Mouse (Mus musculus): ENCODE data around the gene Fry. TPM values are rescaled to one million over a fixed set of nuclear protein-coding genes. Genes with fewer than 3 reads are reported as not detected.

Gene Fry
- polyA plus RNA-seq, 1 experiment from 2014 or later = 32.5 TPM

DNA sequence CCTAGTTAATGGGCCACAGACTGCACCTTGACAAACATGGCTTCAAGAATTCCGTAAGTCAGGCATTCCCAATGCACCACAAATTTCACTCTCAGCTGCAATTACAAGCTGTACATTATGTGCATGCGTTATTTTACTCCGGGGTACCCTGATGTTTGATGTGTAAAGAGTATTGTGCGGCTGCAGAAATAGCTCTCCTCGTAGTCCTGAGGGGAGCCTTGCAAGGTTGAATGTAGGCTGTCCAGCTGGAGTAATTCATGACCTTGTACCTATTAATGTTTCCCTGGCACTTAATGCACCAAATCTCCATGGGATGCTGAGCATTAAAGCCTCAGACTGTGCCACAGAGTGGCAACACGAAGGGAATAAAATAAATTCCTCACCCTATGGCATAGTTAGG, 180.5 kb downstream of the Fry start:
- Histone ChIP-seq H3K4me2 (no peak overlapping the region), H3K27ac (ENCODE audit: low read depth, low read length) (no peak overlapping the region), H3K36me3 (ENCODE audit: control insufficient read depth, insufficient read depth, low read length) (no peaks in the 10 kb centered on the region), H3K27me3 (ENCODE audit: control insufficient read depth, insufficient read depth, low read length) (no peaks in the 10 kb centered on the region), H3K9ac (ENCODE audit: low read depth, low read length) (no peak overlapping the region), H3K9me3 (replicated peaks; ENCODE audit: control insufficient read depth, low read length) (no peaks in the 10 kb centered on the region), H3K4me3 (ENCODE audit: low read depth, low read length) (no peak overlapping the region), H3K4me1 (ENCODE audit: control insufficient read depth, insufficient read depth, low read length) (peaks cover 20% of the 10 kb centered on the region)
- ATAC-seq (replicated peaks; ENCODE audit: insufficient number of reproducible peaks, low FRiP score, low TSS enrichment) = no peak
- WGBS (ENCODE audit: insufficient replicate concordance) = 81% methylated on average over 6 of the region's 6 CpGs

DNA sequence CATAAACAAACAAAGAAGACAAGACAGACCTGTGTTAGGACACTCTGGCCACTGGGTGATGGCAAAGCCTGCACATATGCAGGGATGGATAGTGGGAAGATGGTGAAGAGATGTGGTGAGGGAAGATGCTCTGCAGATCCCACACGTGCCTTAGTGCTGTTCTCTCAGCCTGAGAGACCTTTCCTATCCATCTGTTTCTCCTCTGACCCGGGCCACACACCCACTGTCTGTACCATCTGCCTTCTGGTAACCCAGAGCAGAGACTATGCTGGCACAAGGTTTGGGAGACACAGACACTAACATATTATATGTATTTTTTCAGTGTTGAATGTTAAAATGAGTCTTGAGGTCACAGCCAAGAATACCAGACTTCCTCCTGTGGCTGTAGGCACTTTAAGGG, 183.7 kb downstream of the Fry start:
- Histone ChIP-seq H3K4me2 (no peak overlapping the region), H3K36me3 (ENCODE audit: control insufficient read depth, insufficient read depth, low read length) (peaks cover 3% of the 10 kb centered on the region; the same call in 1 of the 2 replicates), H3K27me3 (ENCODE audit: control insufficient read depth, insufficient read depth, low read length) (no peaks in the 10 kb centered on the region), H3K9me3 (replicated peaks; ENCODE audit: control insufficient read depth, low read length) (no peaks in the 10 kb centered on the region), H3K4me1 (ENCODE audit: control insufficient read depth, insufficient read depth, low read length) (peaks cover 6% of the 10 kb centered on the region), H3K4me3 (ENCODE audit: low read depth, low read length) (no peak overlapping the region), H3K27ac (ENCODE audit: low read depth, low read length) (no peak overlapping the region), H3K9ac (ENCODE audit: low read depth, low read length) (no peak overlapping the region)
- 72% methylated on average over 2 of the region's 2 CpGs for WGBS (ENCODE audit: insufficient replicate concordance)
- no peak for ATAC-seq (replicated peaks; ENCODE audit: insufficient number of reproducible peaks, low FRiP score, low TSS enrichment)

DNA sequence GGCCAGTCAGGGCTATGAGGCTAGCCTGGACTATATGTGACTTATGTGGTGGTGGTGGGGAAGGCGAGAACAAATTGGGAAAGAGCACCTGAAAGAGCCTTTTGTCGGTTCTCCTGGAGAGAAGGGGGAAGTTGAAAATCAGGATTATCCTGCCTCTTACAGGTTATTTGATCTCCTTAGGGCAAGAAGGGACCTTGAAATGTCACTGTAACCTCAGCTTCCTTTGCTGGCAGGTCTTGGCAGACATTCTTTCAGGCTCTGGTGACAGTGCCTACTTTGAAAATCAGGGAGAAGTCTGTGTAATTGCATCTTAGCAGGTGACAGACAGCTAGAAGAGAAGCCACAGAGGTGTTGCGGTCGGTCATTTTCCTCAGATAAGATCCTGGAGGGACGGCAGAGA, 184.6 kb downstream of the Fry start:
- Histone ChIP-seq H3K4me3 (ENCODE audit: low read depth, low read length) (no peak overlapping the region), H3K9me3 (replicated peaks; ENCODE audit: control insufficient read depth, low read length) (no peaks in the 10 kb centered on the region), H3K4me2 (no peak overlapping the region), H3K27ac (ENCODE audit: low read depth, low read length) (no peak overlapping the region), H3K36me3 (ENCODE audit: control insufficient read depth, insufficient read depth, low read length) (peaks cover 3% of the 10 kb centered on the region; the same call in 1 of the 2 replicates), H3K9ac (ENCODE audit: low read depth, low read length) (no peak overlapping the region), H3K4me1 (ENCODE audit: control insufficient read depth, insufficient read depth, low read length) (peaks cover 6% of the 10 kb centered on the region), H3K27me3 (ENCODE audit: control insufficient read depth, insufficient read depth, low read length) (no peaks in the 10 kb centered on the region)
- no peak for ATAC-seq (replicated peaks; ENCODE audit: insufficient number of reproducible peaks, low FRiP score, low TSS enrichment)
- WGBS (ENCODE audit: insufficient replicate concordance) = 32% methylated on average over 5 of the region's 5 CpGs

GRCm38 (mm10) chr5:150306497-150306896, 188.1 kb downstream of the Fry start:
- Histone ChIP-seq H3K27me3 (ENCODE audit: control insufficient read depth, insufficient read depth, low read length) (no peaks in the 10 kb centered on the region), H3K4me1 (ENCODE audit: control insufficient read depth, insufficient read depth, low read length) (peaks cover 6% of the 10 kb centered on the region), H3K9ac (ENCODE audit: low read depth, low read length) (no peak overlapping the region), H3K4me2 (no peak overlapping the region), H3K9me3 (replicated peaks; ENCODE audit: control insufficient read depth, low read length) (no peaks in the 10 kb centered on the region), H3K36me3 (ENCODE audit: control insufficient read depth, insufficient read depth, low read length) (peaks cover 16% of the 10 kb centered on the region), H3K27ac (ENCODE audit: low read depth, low read length) (no peak overlapping the region), H3K4me3 (ENCODE audit: low read depth, low read length) (no peak overlapping the region)
- WGBS (ENCODE audit: insufficient replicate concordance) = 82% methylated on average over 5 of the region's 5 CpGs
- no peak for ATAC-seq (replicated peaks; ENCODE audit: insufficient number of reproducible peaks, low FRiP score, low TSS enrichment)

- WGBS (ENCODE audit: insufficient replicate concordance) = 61% methylated on average over 2 of the region's 2 CpGs
Measured at GRCm38 (mm10) chr5:150313229-150313628, 194.8 kb downstream of the Fry start.

GRCm38 (mm10) chr5:150314582-150314981, 196.1 kb downstream of the Fry start:
- no peak for ATAC-seq (replicated peaks; ENCODE audit: insufficient number of reproducible peaks, low FRiP score, low TSS enrichment)
- H3K9me3 ChIP-seq (replicated peaks; ENCODE audit: control insufficient read depth, low read length) = no peaks in the 10 kb centered on the region; the same call in 1 of the 2 replicates
- no peak overlapping the region for H3K4me3 ChIP-seq (ENCODE audit: low read depth, low read length)
- WGBS (ENCODE audit: insufficient replicate concordance) = 91% methylated on average over 6 of the region's 6 CpGs
- 0 out of 2 replicates have a peak, but pooled peaks cover 5% of the 10 kb centered on the region for H3K4me1 ChIP-seq (ENCODE audit: control insufficient read depth, insufficient read depth, low read length)
- H3K27me3 ChIP-seq (ENCODE audit: control insufficient read depth, insufficient read depth, low read length) = no peaks in the 10 kb centered on the region
- no peak overlapping the region for H3K4me2 ChIP-seq
- H3K9ac ChIP-seq (ENCODE audit: low read depth, low read length) = no peak overlapping the region
- H3K27ac ChIP-seq (ENCODE audit: low read depth, low read length) = no peak overlapping the region
- H3K36me3 ChIP-seq (ENCODE audit: control insufficient read depth, insufficient read depth, low read length) = peaks cover 17% of the 10 kb centered on the region

More at GRCm38 (mm10) chr5:150313229-150313628, 194.8 kb downstream of the Fry start:
- peaks cover 22% of the 10 kb centered on the region for H3K36me3 ChIP-seq (ENCODE audit: control insufficient read depth, insufficient read depth, low read length)
- no peak overlapping the region for H3K27ac ChIP-seq (ENCODE audit: low read depth, low read length)
- no peaks in the 10 kb centered on the region for H3K27me3 ChIP-seq (ENCODE audit: control insufficient read depth, insufficient read depth, low read length)
- no peaks in the 10 kb centered on the region; the same call in 1 of the 2 replicates for H3K9me3 ChIP-seq (replicated peaks; ENCODE audit: control insufficient read depth, low read length)
- H3K4me1 ChIP-seq (ENCODE audit: control insufficient read depth, insufficient read depth, low read length) = 0 out of 2 replicates have a peak, but pooled peaks cover 5% of the 10 kb centered on the region
- H3K4me2 ChIP-seq = no peak overlapping the region
- H3K9ac ChIP-seq (ENCODE audit: low read depth, low read length) = no peak overlapping the region
- ATAC-seq (replicated peaks; ENCODE audit: insufficient number of reproducible peaks, low FRiP score, low TSS enrichment) = no peak
- no peak overlapping the region for H3K4me3 ChIP-seq (ENCODE audit: low read depth, low read length)

DNA sequence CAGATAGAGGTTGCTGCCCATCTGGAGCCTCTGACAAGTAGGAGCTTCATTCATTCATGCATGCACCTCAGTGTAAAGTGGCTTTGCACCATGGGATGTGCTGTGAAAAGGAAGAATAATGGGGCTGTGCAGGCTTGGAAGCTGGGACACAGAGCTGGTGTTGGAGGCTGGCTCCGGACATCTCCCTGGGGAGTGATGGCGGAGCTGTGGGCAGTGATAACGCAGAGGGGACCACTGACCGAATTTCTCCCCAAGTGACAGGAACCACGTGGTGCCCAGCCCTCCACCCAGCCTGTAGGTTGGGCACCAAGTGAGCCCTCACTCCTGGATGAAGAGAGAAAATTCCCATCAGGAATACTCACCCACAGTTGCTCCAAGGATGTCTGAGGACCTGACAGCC, 207.0 kb downstream of the Fry start:
- WGBS (ENCODE audit: insufficient replicate concordance) = 66% methylated on average over 5 of the region's 5 CpGs
- ATAC-seq (replicated peaks; ENCODE audit: insufficient number of reproducible peaks, low FRiP score, low TSS enrichment) = no peak

GRCm38 (mm10) chr5:150328686-150329085, 210.2 kb downstream of the Fry start:
- ATAC-seq (replicated peaks; ENCODE audit: insufficient number of reproducible peaks, low FRiP score, low TSS enrichment) = no peak
- H3K9ac ChIP-seq (ENCODE audit: low read depth, low read length) = no peak overlapping the region
- no peaks in the 10 kb centered on the region for H3K27me3 ChIP-seq (ENCODE audit: control insufficient read depth, insufficient read depth, low read length)
- H3K4me3 ChIP-seq (ENCODE audit: low read depth, low read length) = no peak overlapping the region
- 74% methylated on average over 6 of the region's 6 CpGs for WGBS (ENCODE audit: insufficient replicate concordance)
- H3K4me1 ChIP-seq (ENCODE audit: control insufficient read depth, insufficient read depth, low read length) = peaks cover 10% of the 10 kb centered on the region
- no peaks in the 10 kb centered on the region for H3K9me3 ChIP-seq (replicated peaks; ENCODE audit: control insufficient read depth, low read length)
- H3K4me2 ChIP-seq = no peak overlapping the region
- no peak overlapping the region for H3K27ac ChIP-seq (ENCODE audit: low read depth, low read length)
- H3K36me3 ChIP-seq (ENCODE audit: control insufficient read depth, insufficient read depth, low read length) = 0 out of 2 replicates have a peak, but pooled peaks cover 4% of the 10 kb centered on the region

More for the DNA sequence above, 207.0 kb downstream of the Fry start:
- Histone ChIP-seq H3K4me1 (ENCODE audit: control insufficient read depth, insufficient read depth, low read length) (no peaks in the 10 kb centered on the region), H3K36me3 (ENCODE audit: control insufficient read depth, insufficient read depth, low read length) (0 out of 2 replicates have a peak, but pooled peaks cover 4% of the 10 kb centered on the region), H3K27ac (ENCODE audit: low read depth, low read length) (no peak overlapping the region), H3K9ac (ENCODE audit: low read depth, low read length) (no peak overlapping the region), H3K4me2 (no peak overlapping the region), H3K27me3 (ENCODE audit: control insufficient read depth, insufficient read depth, low read length) (no peaks in the 10 kb centered on the region), H3K4me3 (ENCODE audit: low read depth, low read length) (no peak overlapping the region), H3K9me3 (replicated peaks; ENCODE audit: control insufficient read depth, low read length) (peaks cover 2% of the 10 kb centered on the region; the same call in 1 of the 2 replicates)

GRCm38 (mm10) chr5:150331821-150332220, 213.4 kb downstream of the Fry start:
- no peak for ATAC-seq (replicated peaks; ENCODE audit: insufficient number of reproducible peaks, low FRiP score, low TSS enrichment)
- Histone ChIP-seq H3K4me3 (ENCODE audit: low read depth, low read length) (no peak overlapping the region), H3K9ac (ENCODE audit: low read depth, low read length) (no peak overlapping the region), H3K4me2 (no peak overlapping the region), H3K9me3 (replicated peaks; ENCODE audit: control insufficient read depth, low read length) (no peaks in the 10 kb centered on the region; the same call in 1 of the 2 replicates), H3K27me3 (ENCODE audit: control insufficient read depth, insufficient read depth, low read length) (no peaks in the 10 kb centered on the region), H3K4me1 (ENCODE audit: control insufficient read depth, insufficient read depth, low read length) (peaks cover 10% of the 10 kb centered on the region), H3K36me3 (ENCODE audit: control insufficient read depth, insufficient read depth, low read length) (no peaks in the 10 kb centered on the region), H3K27ac (ENCODE audit: low read depth, low read length) (no peak overlapping the region)
- WGBS (ENCODE audit: insufficient replicate concordance) = 80% methylated on average over 2 of the region's 2 CpGs
